Mouse (Mus musculus) liver, embryonic 16.5 days (tissue): Measurements from ENCODE around the gene Ttyh1. TPM values are rescaled to one million over a fixed set of nuclear protein-coding genes. Genes with fewer than 3 reads are reported as not detected.

Source experiments
- ATAC-seq: fragments of 200-750 bp; cut with Nextera tagmentation; 2 replicates; pipeline ENCODE4 v1.8.0; 2017; ENCODE audit warnings: low read depth, mild to moderate bottlenecking, moderate number of reproducible peaks, moderate library complexity
- H3K27ac ChIP-seq: fragments of 300-500 bp; sonication (generic); 2 replicates; pipeline ENCODE4 v1.5.1; 2014; ENCODE audit warnings: mild to moderate bottlenecking, low read length
- H3K27me3 ChIP-seq: fragments of 300-500 bp; sonication (generic); 2 replicates; pipeline ENCODE4 v1.6.1; 2014; ENCODE audit warnings: low read depth, low read length, mixed read lengths; ENCODE audit not compliant: control insufficient read depth, insufficient read depth
- H3K36me3 ChIP-seq: fragments of 300-500 bp; sonication (generic); 2 replicates; pipeline ENCODE4 v1.6.1; 2014; ENCODE audit warnings: mild to moderate bottlenecking; ENCODE audit not compliant: control insufficient read depth, insufficient read depth
- H3K4me1 ChIP-seq: fragments of 300-500 bp; sonication (generic); 2 replicates; pipeline ENCODE4 v1.6.1; 2014; ENCODE audit warnings: low read depth, low read length, mixed read lengths; ENCODE audit not compliant: control insufficient read depth
- H3K4me2 ChIP-seq: fragments of 300-500 bp; sonication (generic); 2 replicates; pipeline ENCODE4 v1.6.1; 2014; ENCODE audit warnings: low read depth, low read length, mixed read lengths
- H3K4me3 ChIP-seq: fragments of 300-500 bp; sonication (generic); 2 replicates; pipeline ENCODE4 v1.5.1; 2014; ENCODE audit warnings: low read depth, mild to moderate bottlenecking, low read length
- H3K9ac ChIP-seq: fragments of 300-500 bp; sonication (generic); 2 replicates; pipeline ENCODE4 v1.6.1; 2014; ENCODE audit warnings: low read depth, low read length
- H3K9me3 ChIP-seq: fragments of 300-500 bp; sonication (generic); replicated peaks from 2 replicates; pipeline ENCODE4 v1.6.1; 2016; ENCODE audit warnings: low read length; ENCODE audit not compliant: control insufficient read depth
- WGBS: fragments of 180-500 bp; shearing (Covaris S2); extraction: QIAGEN DNeasy Blood & Tissue Kit; methylation state at CpG from one replicate; pipeline ENCODE4 v1.1.7; 2014; ENCODE audit not compliant: insufficient replicate concordance; 5-methylcytosine and 5-hydroxymethylcytosine counted together
- polyA plus RNA-seq: library from polyadenylated mRNA; unstranded; fragments of >200 nt; fragmentation: Nextera tagmentation; extraction: Ambion mirVana; gene quantifications from 2 replicates; pipeline ENCODE4 v1.2.1, GENCODE M21; 2015

Gene Ttyh1
- polyA plus RNA-seq, 1 experiment from 2014 or later: 0.50 TPM

DNA sequence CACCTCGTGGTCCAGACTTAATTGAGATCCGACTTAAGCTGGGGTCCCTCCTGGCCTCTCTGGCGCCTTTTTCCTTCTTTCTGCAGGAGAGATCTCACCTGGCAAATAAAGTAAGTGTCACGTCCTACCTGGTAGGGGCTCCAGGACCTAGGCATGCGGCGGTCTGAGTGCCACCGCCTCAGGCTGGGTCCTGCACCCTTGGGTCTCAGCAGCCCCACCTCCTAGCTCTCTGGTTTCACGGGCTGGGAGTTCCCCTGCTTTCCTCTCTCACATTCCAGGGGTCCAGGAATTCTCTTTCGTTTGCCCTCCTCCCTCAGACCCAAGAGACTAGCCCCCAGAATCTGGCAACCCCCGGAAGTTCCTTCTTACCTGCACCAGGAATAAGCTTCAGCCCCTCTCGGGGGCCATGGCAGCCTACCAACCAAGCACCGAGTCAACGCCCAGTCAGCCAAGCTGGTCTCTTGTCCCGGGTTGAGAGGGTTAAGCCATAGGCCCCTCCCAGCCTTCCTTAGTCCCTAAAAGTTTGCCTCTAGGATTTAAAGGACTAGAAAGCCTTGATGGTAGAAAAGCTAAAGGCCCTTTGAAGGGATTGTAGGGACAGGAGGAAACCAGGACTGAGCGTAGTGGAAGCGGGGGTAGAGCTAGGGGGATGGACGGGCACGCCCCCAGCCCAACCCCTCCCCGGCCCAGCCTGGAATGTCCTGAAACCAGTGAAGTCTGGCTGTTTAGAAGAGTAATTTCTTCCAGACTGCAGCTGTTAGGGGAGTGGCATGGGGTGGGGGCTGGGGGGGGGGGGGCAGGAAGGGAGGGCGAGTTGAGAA lies 45.1 kb downstream of the Ttyh1 start, which contains the start of gene Cdc42ep5:
Gene Cdc42ep5 (minus strand): TSS at position 771 of the 821 bp plus-strand sequence.
- 1% methylated on average over 19 of the region's 20 CpGs for WGBS
- Histone ChIP-seq H3K36me3 (no peaks in the 10 kb centered on the region), H3K4me3 (peak within 1 kb of the TSS; percentile 52), H3K27ac (peak within 1 kb of the TSS; percentile 22; the same call in 1 of the 2 replicates), H3K4me2 (peak within 1 kb of the TSS; percentile 58), H3K9ac (0 out of 2 replicates have a peak within 1 kb of the TSS, but pooled peaks have one; percentile 21), H3K27me3 (no peaks in the 10 kb centered on the region), H3K4me1 (no peaks in the 10 kb centered on the region; the same call in 1 of the 2 replicates), H3K9me3 (no peaks in the 10 kb centered on the region)
- peak; percentile 70 for ATAC-seq

DNA sequence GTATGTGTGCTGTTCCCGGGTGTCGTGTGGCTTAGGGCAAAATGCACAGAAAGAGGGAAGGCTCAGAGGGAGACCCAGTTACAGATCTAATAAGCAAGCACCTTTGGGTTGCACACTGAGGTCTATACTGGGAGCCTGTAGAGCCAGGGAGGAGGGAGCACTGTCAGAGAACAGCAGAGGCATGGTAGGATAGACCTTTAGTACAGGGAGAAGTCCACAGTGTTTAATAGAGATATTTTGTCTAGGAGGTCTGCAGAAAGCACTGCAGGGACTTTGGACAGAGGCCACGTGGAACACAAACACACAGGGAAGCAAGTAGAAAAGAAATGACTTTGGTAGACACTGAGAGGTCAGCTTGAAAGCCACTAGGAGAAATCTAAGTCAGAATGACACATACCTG lies 46.1 kb downstream of the Ttyh1 start:
- Histone ChIP-seq H3K27ac (no peak overlapping the region), H3K4me2 (no peak overlapping the region), H3K27me3 (no peaks in the 10 kb centered on the region), H3K4me1 (no peaks in the 10 kb centered on the region; the same call in 1 of the 2 replicates), H3K9me3 (no peaks in the 10 kb centered on the region), H3K4me3 (no peak overlapping the region), H3K36me3 (no peaks in the 10 kb centered on the region), H3K9ac (no peak overlapping the region)
- ATAC-seq: peak; percentile 18; the same call in 1 of the 2 replicates
- 21% methylated on average over 3 of the region's 3 CpGs for WGBS

DNA sequence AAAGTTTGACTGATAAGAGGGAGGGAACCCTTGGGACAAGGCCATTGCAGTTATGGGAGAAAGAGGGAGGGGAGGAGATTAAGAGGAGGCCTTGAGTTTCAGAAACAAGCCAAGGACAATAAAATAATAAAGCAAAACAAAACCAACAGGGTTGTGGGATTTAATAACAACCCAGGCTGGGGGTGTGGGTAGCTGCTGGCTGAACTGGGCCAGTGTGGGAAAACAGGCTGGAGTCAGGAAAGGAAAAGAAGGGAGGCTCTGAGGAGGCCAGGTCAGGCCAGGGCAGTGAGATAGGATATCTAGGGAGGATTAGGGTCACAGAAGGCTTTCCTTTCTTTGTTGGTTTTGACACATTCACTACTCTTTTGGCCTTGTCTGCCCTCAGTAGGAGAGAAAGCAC lies 47.9 kb downstream of the Ttyh1 start:
- no peak overlapping the region for H3K4me3 ChIP-seq
- no peak overlapping the region for H3K27ac ChIP-seq
- H3K4me1 ChIP-seq: no peaks in the 10 kb centered on the region; the same call in 1 of the 2 replicates
- H3K36me3 ChIP-seq: no peaks in the 10 kb centered on the region
- no peaks in the 10 kb centered on the region for H3K27me3 ChIP-seq
- no peak overlapping the region for H3K9ac ChIP-seq
- H3K4me2 ChIP-seq: no peak overlapping the region
- no peaks in the 10 kb centered on the region for H3K9me3 ChIP-seq
- no peak for ATAC-seq

DNA sequence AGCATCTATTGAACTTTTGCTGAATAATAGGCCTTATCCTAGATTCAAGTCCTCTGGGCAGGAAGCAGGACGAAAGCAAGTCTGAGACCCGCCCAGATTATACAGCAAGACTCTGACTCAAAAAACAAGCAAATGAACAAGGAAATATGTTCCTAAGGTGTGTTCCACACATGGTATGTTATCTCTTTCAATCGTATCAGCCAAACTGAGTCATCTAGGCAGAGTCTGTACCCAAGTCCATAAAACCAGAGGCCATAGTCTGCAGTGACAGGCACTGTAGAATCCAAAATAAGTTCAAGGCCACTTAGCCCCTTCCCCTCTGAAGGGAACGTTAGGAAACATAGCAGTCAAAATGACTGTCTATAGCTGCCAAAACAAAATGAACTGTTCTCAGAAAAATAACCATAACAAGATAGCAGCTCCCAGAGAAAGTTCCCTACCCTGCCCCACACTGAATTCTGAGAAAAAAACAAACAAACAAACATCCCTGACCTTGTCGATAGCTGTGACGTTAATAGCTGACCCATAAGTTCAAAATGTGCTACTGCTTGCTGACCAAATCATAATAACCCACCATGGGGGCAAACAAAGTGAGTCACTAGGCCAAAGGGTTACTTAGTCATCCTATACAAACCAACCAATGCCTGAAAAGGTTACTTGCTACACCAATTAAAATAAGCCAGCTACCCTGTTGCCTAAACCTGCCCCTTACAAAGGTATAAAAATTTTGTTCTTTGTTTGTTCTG lies 51.2 kb downstream of the Ttyh1 start:
- no peaks in the 10 kb centered on the region for H3K27me3 ChIP-seq
- no peak overlapping the region for H3K9ac ChIP-seq
- no peak overlapping the region for H3K4me3 ChIP-seq
- no peaks in the 10 kb centered on the region for H3K4me1 ChIP-seq
- no peak overlapping the region for H3K27ac ChIP-seq
- ATAC-seq: no peak
- 60% methylated on average over 6 of the region's 6 CpGs for WGBS
- no peaks in the 10 kb centered on the region for H3K9me3 ChIP-seq
- no peaks in the 10 kb centered on the region for H3K36me3 ChIP-seq
- H3K4me2 ChIP-seq: no peak overlapping the region

DNA sequence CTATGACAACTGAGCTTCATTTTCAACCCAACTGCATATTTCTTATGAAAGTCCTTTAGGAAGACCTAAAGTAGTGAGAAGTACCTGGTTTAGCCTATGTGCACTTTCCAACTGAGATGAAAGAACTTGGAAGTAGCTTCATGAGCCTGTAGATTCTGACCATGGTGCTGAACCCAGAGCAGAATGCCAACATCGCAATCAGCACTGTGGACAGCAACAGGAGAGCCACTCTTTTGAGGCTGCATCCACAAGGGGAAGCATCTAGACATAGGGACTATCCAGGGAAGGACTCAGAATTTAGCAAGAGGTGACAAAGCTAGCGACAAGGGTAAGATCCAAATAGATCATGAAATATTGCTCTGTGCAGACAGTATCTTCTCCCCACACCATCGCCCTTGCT lies 59.2 kb downstream of the Ttyh1 start:
- no peaks in the 10 kb centered on the region for H3K27me3 ChIP-seq
- H3K9me3 ChIP-seq: no peaks in the 10 kb centered on the region
- H3K36me3 ChIP-seq: no peaks in the 10 kb centered on the region
- H3K27ac ChIP-seq: no peak overlapping the region
- 28% methylated on average over 3 of the region's 3 CpGs for WGBS
- no peaks in the 10 kb centered on the region for H3K4me1 ChIP-seq
- H3K4me3 ChIP-seq: no peak overlapping the region
- no peak for ATAC-seq
- no peak overlapping the region for H3K4me2 ChIP-seq
- H3K9ac ChIP-seq: no peak overlapping the region

Other genes with a start within 250 kb of the Ttyh1 start
- gene Gm14548, start 221.3 kb upstream of the Ttyh1 start, polyA plus RNA-seq: 1.2 and 1.6 TPM in 2 replicates
- gene Lilra6, start 203.9 kb upstream of the Ttyh1 start, polyA plus RNA-seq: 1.0 and 1.6 TPM in 2 replicates
- 2.0 and 2.4 TPM in 2 replicates for gene Lair1, start 56.2 kb upstream of the Ttyh1 start, polyA plus RNA-seq
- 20.2 and 23.4 TPM in 2 replicates for gene Leng8, start 17.6 kb downstream of the Ttyh1 start, polyA plus RNA-seq
- 1.0 and 1.2 TPM in 2 replicates for gene Leng9, start 31.0 kb downstream of the Ttyh1 start, polyA plus RNA-seq
- 5.5 and 6.7 TPM in 2 replicates for gene Cdc42ep5, start 45.5 kb downstream of the Ttyh1 start, polyA plus RNA-seq
- gene Lilra5, start 118.3 kb downstream of the Ttyh1 start, polyA plus RNA-seq: 0.92 TPM in 2 replicates
- gene Ncr1, start 218.3 kb downstream of the Ttyh1 start, polyA plus RNA-seq: 0.09 and 0.18 TPM in 2 replicates